ENCODE assay signal across 8 mouse cellular contexts in the genomic region with DNA sequence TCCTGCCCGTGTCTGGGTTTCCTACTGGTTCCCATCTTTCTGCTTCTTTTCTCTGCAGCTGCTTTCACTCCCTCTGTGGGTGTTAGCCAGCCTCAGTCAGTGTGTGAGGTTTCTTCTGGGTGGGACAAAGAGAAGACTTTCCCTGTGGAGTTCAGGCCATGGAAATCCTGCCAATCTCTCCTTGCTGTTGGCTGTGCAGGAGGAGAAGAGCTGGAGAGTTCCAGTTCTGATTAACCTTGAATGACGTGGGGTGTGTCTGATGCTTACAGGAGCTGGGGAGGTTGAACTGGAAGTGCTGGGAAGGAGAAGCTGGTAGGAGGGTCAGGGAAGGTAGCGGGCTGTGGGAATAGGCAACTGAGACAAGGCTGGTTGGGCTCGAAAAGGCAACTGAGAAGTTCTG. TPM values are rescaled to one million over a fixed set of nuclear protein-coding genes. Genes with fewer than 3 reads are reported as not detected.
A peak's percentile ranks its signal among the peaks of the same experiment; 100 is the strongest.
DNase-seq lines count a peak whose midpoint lies in the region; ATAC-seq and TF ChIP-seq lines count a peak whose summit lies in the region.

No protein-coding gene starts in this region.

- H3K9me3 ChIP-seq in lung, embryonic 16.5 days (ENCODE audit: control insufficient read depth, low read length): no peaks in the 10 kb centered on the region
- no peaks in the 10 kb centered on the region for H3K9me3 ChIP-seq in hindbrain, postnatal 0 days (ENCODE audit: low read length)
- no peaks in the 10 kb centered on the region for H3K9me3 ChIP-seq in stomach, embryonic 15.5 days

- WGBS in lung, embryonic 16.5 days: 43% methylated on average over 4 of the region's 4 CpGs
- 53% methylated on average over 4 of the region's 4 CpGs for WGBS in hindbrain, postnatal 0 days
- 48% methylated on average over 4 of the region's 4 CpGs for WGBS in stomach, embryonic 15.5 days

- H3K27me3 ChIP-seq in lung, embryonic 16.5 days (ENCODE audit: control insufficient read depth, insufficient read depth, low read depth, low read length): no peaks in the 10 kb centered on the region
- H3K27me3 ChIP-seq in hindbrain, postnatal 0 days (ENCODE audit: insufficient read depth, low read length): no peaks in the 10 kb centered on the region
- no peaks in the 10 kb centered on the region for H3K27me3 ChIP-seq in stomach, embryonic 15.5 days (replicated peaks)

- peak; percentile 27 for ATAC-seq in lung, embryonic 16.5 days (ENCODE audit: low read depth)
- ATAC-seq in hindbrain, postnatal 0 days: no peak
- peak; percentile 13; the same call in 1 of the 2 replicates for ATAC-seq in stomach, embryonic 15.5 days (ENCODE audit: insufficient read depth, low FRiP score, low read depth)

- H3K36me3 ChIP-seq in lung, embryonic 16.5 days (ENCODE audit: control insufficient read depth, insufficient read depth, low read length): peaks cover 5% of the 10 kb centered on the region; the same call in 1 of the 2 replicates
- no peaks in the 10 kb centered on the region for H3K36me3 ChIP-seq in hindbrain, postnatal 0 days (ENCODE audit: insufficient read depth, low read length)
- no peaks in the 10 kb centered on the region for H3K36me3 ChIP-seq in stomach, embryonic 15.5 days

- peak overlapping the region; percentile 38 for H3K4me2 ChIP-seq in lung, embryonic 16.5 days (ENCODE audit: low read depth, low read length)
- H3K4me2 ChIP-seq in hindbrain, postnatal 0 days (ENCODE audit: low read depth, low read length): no peak overlapping the region
- no peak overlapping the region for H3K4me2 ChIP-seq in stomach, embryonic 15.5 days

- no peak overlapping the region for H3K4me3 ChIP-seq in lung, embryonic 16.5 days (ENCODE audit: low read length)
- peak overlapping the region; percentile 18 for H3K4me3 ChIP-seq in gastrocnemius, adult 2 months
- no peak overlapping the region for H3K4me3 ChIP-seq in hindbrain, postnatal 0 days (ENCODE audit: low read length)
- no peak overlapping the region for H3K4me3 ChIP-seq in stomach, embryonic 15.5 days (replicated peaks)

- no peak for TF ChIP-seq CTCF in gastrocnemius, adult 2 months (IDR thresholded peaks at IDR 0.05)
- TF ChIP-seq CTCF in hindbrain, postnatal 0 days (IDR thresholded peaks at IDR 0.05; ENCODE audit: low read depth): no peak

- H3K27ac ChIP-seq in lung, embryonic 16.5 days (ENCODE audit: low read length): peak overlapping the region; percentile 77; the same call in 1 of the 2 replicates
- peak overlapping the region; percentile 32; the same call in 1 of the 2 replicates for H3K27ac ChIP-seq in gastrocnemius, adult 2 months
- H3K27ac ChIP-seq in hindbrain, postnatal 0 days: peak overlapping the region; percentile 70
- peak overlapping the region; percentile 61 for H3K27ac ChIP-seq in stomach, embryonic 15.5 days

- DNase-seq in lung, adult 18-20 months: no peak
- DNase-seq in gastrocnemius, adult 2 months: peak; percentile 57
- DNase-seq in hindbrain, postnatal 0 days (ENCODE audit: low spot score): no peak
- DNase-seq in layer of hippocampus, adult 18-20 months (ENCODE audit: low spot score in 2 of 2): no peak
- DNase-seq in thymus, postnatal 36 days: no peak
- no peak for DNase-seq in embryo, embryonic 9.5 days (ENCODE audit: extremely low spot score)

- H3K9ac ChIP-seq in lung, embryonic 16.5 days (ENCODE audit: low read length): 0 out of 2 replicates have a peak overlapping the region, but pooled peaks have one; percentile 10
- no peak overlapping the region; the same call in 1 of the 2 replicates for H3K9ac ChIP-seq in hindbrain, postnatal 0 days (replicated peaks; ENCODE audit: low read length)
- H3K9ac ChIP-seq in stomach, embryonic 15.5 days: no peak overlapping the region

- peaks cover 49% of the 10 kb centered on the region for H3K4me1 ChIP-seq in lung, embryonic 16.5 days (replicated peaks; ENCODE audit: control insufficient read depth, insufficient read depth, low read length)
- H3K4me1 ChIP-seq in hindbrain, postnatal 0 days (ENCODE audit: insufficient read depth, low read length): peaks cover 32% of the 10 kb centered on the region
- H3K4me1 ChIP-seq in stomach, embryonic 15.5 days: peaks cover 30% of the 10 kb centered on the region

- intact Hi-C loops in gastrocnemius, adult 2 months (cut with DNase I): no loop called here

RNA-seq across cellular contexts. Expression of a gene that starts 26.7 kb away (rescaled TPM):
- polyA plus RNA-seq in lung, embryonic 16.5 days (2015; fragmentation: Nextera tagmentation; extraction: Ambion mirVana): 20.0 and 22.0 TPM in 2 replicates
- total RNA-seq in gastrocnemius, adult 2 months (2021): 1 to 10 TPM; 5.7 to 6.2 TPM
- total RNA-seq in hindbrain, postnatal 0 days (2014; rRNA removed): 82.7 and 99.0 TPM in 2 replicates
- 27.2 and 31.7 TPM in 2 replicates for polyA plus RNA-seq in hindbrain, postnatal 0 days (2015; fragmentation: Nextera tagmentation; extraction: Ambion mirVana)
- polyA plus RNA-seq in stomach, embryonic 15.5 days (2015; fragmentation: Nextera tagmentation; extraction: Ambion mirVana): 17.3 and 19.1 TPM in 2 replicates
- total RNA-seq in layer of hippocampus, adult 18-20 months (2021): 10 to 100 TPM; 92.2 to 98.8 TPM

Comparison
In these comparisons a context has a peak if more than half of its experiments do, and no peak if none do; other contexts are left out.
1. RNA of a gene that starts 26.7 kb away (total RNA-seq): 82.7 to 99.0 TPM in hindbrain, postnatal 0 days and 92.2 to 98.8 TPM in layer of hippocampus, adult 18-20 months; 5.7 to 6.2 TPM in gastrocnemius, adult 2 months; every median in the first group is over 10 times any median in the second.
2. Peak in every context shown above with its lines, with median percentiles within 50 percentile points of each other: H3K27ac ChIP-seq.